Mouse (Mus musculus) left cerebral cortex, adult 18-20 months (tissue): Measurements from ENCODE around the gene Mocs3. TPM values are rescaled to one million over a fixed set of nuclear protein-coding genes. Genes with fewer than 3 reads are reported as not detected.

ENCODE experiments used
- DNase-seq, 2 experiments: peaks; one replicate each; pipeline ENCODE4 v3.0.0; 2021 to 2022; ENCODE audit warnings: low spot score in 2 of 2, mixed read lengths in 1 of 2
- long read RNA-seq, 2 experiments: library from polyadenylated mRNA; stranded (forward); transcript quantifications; one replicate each; pipeline ENCODE4 v2.0.0; 2021
- total RNA-seq, 2 experiments: library from RNA; stranded (reverse); gene quantifications; 2 replicates each; pipeline ENCODE4 v1.2.3; 2021

Mocs3 gene
- total RNA-seq, result 10 to 100 TPM; 18.5 to 18.9 TPM
- long read RNA-seq, experiment 1, transcript Mocs3-201 (1 exons, 1,973 nt), result major isoform, 26 of 26 reads
- long read RNA-seq, experiment 1, partial matches to known transcripts, result 0 of 26 reads
- long read RNA-seq, experiment 1, other reads (novel, unspliced or antisense), result 0 of 26 reads
- long read RNA-seq, experiment 2, transcript Mocs3-201 (1 exons, 1,973 nt), result major isoform, 31 of 31 reads
- long read RNA-seq, experiment 2, partial matches to known transcripts, result 0 of 31 reads
- long read RNA-seq, experiment 2, other reads (novel, unspliced or antisense), result 0 of 31 reads

GRCm38 (mm10) chr2:168230026-168230728 is at the start of gene Mocs3, which contains the start of the genes Gm20716 and Dpm1:
Gene Mocs3, plus strand, starts transcription at chr2:168230622.
Gene Gm20716, minus strand, starts transcription at chr2:168230364.
Gene Dpm1, minus strand, starts transcription at chr2:168230591.
- peak; percentile 83 to 88 for DNase-seq

GRCm38 (mm10) chr2:168191856-168192255 is 38.6 kb upstream of the Mocs3 start:
- DNase-seq, result no peak

- no peak for DNase-seq
These were observed 36.7 kb upstream of the Mocs3 start for GRCm38 (mm10) chr2:168193685-168194084.

- DNase-seq, result no peak
These were observed 34.7 kb upstream of the Mocs3 start for GRCm38 (mm10) chr2:168195721-168196120.

GRCm38 (mm10) chr2:168198421-168198820 is 32.0 kb upstream of the Mocs3 start:
- no peak for DNase-seq

GRCm38 (mm10) chr2:168199476-168199875 is 30.9 kb upstream of the Mocs3 start:
- no peak for DNase-seq

GRCm38 (mm10) chr2:168200014-168200691 is 30.3 kb upstream of the Mocs3 start:
- DNase-seq, result no peak

GRCm38 (mm10) chr2:168204476-168204999 is 25.9 kb upstream of the Mocs3 start:
- no peak for DNase-seq

GRCm38 (mm10) chr2:168205265-168205664 is 25.2 kb upstream of the Mocs3 start:
- peak; percentile 91 to 92 for DNase-seq

- DNase-seq, result peak; percentile 14 to 29
These were observed 24.5 kb upstream of the Mocs3 start for GRCm38 (mm10) chr2:168205681-168206631.

- DNase-seq, result peak; percentile 92 to 93
These were observed 23.4 kb upstream of the Mocs3 start, which contains the start of gene Adnp for GRCm38 (mm10) chr2:168206725-168207644. Gene Adnp, minus strand, starts transcription at chr2:168207112.

GRCm38 (mm10) chr2:168207883-168208282 is 22.5 kb upstream of the Mocs3 start:
- no peak for DNase-seq

- DNase-seq, result no peak
These were observed 16.5 kb upstream of the Mocs3 start for GRCm38 (mm10) chr2:168213788-168214397.

GRCm38 (mm10) chr2:168223326-168223725 is 7.1 kb upstream of the Mocs3 start:
- no peak for DNase-seq

- DNase-seq, result peak; percentile 42 to 46
These were observed 1.1 kb upstream of the Mocs3 start for GRCm38 (mm10) chr2:168229116-168230025.

- DNase-seq, result peak in 1 of 2 experiments; percentile 36
These were observed 500 bp downstream of the Mocs3 start for GRCm38 (mm10) chr2:168230773-168231470.

GRCm38 (mm10) chr2:168231471-168231829 is 1.0 kb downstream of the Mocs3 start:
- DNase-seq, result no peak
